Mouse (Mus musculus) urinary bladder, postnatal 36 days (tissue): ENCODE measurements around the gene Ifrd1.
"Not testable (repeated sequence)": the region's sequence is repeated elsewhere in the genome, so short reads cannot be mapped to it uniquely, and the experiment has no call there.

ENCODE experiments used
- DNase-seq, 2 experiments: peaks; one replicate each; pipeline ENCODE4 v3.0.0; 2022; ENCODE audit warnings: low spot score in 2 of 2, mixed read lengths in 1 of 2

Ifrd1 gene

DNA sequence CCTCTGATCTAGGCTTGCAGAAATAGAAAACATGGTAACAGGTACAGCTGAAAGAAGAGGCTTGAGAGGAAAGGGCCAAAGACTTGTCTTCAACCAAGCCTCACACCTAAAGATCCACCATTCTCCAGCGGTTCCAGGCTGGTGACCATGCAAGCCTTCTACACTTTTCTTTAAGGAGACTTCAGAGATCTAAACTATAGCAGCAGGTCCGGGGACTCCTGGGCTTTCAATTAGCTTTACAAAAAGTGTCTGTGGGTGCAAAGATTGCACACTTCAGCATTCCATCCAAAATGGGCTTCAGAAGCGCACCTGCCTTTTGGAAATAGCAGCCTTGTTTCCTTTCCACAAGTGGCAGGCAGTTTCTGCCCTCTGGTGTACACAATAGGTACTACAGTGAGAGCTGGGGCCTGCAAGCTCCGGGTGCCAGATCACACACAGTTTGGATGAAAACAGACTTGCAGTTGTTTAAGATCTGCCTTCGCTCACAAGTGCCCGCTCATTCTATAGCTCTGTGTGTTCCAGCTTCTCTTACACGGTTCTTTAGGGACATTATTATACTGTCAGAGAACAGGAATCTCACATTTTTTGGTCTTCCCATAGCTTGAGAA, 48.4 kb downstream of the Ifrd1 start:
- DNase-seq: peak; percentile 41 to 52

DNA sequence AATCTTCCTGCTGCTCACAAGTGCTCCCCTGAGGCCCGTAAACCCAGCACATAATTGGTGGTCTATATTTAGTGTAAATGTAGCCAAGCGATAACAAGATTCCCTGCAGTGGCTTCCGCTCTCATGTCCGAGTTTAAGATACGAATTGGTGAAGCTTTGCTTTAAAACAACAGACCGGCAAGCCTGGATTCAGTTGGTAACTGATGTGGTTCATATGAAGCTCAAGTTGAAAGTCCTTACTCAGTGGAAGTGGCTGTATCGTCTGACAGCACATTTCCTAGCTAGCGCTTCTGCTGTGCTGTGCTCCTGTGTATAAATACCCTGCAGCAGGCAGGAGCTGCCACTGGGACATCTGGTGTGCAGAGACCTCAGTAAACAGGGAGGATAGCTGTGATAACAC, 49.0 kb downstream of the Ifrd1 start, which contains the start of gene Lsmem1:
Gene Lsmem1 (minus strand): TSS at position 189 of the 400 bp plus-strand sequence.
- DNase-seq: no peak

DNA sequence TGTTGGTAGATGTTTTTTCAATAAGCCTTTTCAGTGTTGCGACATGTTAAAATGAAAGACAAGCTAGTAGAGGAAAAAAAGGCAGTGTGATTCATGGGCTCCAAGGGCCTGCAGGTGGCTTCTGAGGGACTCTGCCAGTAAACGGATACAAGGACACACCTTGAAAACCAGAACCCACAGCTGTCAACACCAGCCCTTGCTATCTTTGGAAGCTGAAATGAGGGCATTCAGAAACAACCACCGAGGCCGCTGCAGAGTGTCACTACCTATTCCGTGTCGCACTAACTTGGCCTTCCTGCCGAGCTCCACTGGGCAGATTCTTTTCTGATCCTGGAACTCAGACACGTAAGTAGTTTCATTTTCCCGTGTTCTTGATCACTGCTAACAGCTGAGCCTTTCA, 49.9 kb downstream of the Ifrd1 start:
- no peak for DNase-seq

DNA sequence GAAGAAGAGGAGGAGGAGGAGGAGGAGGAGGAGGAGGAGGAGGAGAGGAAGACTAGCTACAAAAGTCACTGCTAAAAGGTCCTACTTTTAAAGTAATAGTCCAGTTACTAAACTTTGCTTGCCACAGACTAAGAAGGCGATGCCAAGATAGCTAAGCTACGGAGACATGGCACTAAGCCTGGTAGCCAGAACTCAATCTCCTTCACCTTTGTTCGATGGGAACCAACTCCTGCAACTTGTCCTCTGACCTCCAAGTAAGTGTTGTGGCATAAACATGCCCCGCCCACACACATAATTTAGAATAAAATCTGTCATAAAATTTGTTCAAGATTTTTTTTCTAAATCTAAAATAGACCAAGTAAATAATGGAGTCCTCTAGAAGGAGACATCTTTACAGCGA, 50.3 kb downstream of the Ifrd1 start:
- no peak for DNase-seq

DNA sequence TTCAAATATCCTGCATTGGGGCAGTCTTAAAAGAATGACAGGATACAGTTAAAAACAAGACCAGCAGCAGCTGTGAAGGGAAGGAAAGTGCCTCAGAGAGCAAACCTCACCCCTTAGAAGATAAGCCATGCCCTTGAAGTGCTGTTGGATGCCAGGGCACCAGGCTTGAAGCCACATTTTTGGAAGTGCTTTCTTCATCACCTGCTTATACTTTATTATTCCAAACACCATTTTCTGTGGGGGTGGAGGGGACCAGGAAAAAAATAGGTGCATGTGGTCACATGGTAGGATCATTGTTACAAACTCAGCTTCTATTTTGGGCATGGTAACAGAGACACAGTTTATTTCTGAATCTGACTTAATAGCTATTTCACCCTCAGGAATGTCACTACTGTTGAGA, 50.8 kb downstream of the Ifrd1 start:
- DNase-seq: no peak

DNA sequence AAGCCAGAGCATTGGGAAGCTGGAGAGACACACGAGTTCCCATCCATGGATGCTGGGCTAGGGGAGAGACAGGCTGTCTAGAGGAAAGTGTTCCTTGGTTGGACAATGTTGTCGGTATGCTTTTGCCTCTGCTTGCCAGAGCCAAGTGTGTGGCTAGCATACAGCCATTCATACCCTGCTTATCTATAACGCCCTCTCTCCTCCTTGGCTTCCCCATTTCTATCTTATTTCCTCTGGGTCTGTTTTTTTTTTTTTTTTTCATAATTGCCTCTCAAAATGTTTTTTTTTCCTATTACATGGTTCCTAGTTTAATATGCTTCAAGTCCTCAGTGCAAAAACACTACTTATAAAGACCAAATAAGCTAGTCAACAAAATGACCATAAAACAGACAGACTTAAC, 62.8 kb downstream of the Ifrd1 start:
- DNase-seq: no peak

DNA sequence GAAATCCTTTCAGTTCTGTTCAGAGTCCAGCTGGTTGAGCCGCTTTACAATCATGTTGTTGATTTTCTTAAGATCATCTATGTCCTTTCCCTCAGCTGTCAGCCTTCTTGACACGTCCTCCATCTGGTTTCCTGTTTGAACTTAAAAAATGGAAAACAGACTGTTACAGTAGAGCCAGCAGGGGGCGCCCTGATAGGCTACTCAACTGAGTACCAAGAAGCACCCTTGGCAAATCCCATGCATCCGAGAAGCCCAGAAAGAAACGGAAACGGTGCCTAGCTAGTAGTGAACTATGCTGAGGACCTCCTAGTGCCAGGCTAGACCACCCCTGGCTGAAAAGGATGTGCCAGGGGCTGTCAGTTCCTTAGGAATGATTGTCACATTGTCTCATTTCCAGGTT, 71.2 kb downstream of the Ifrd1 start:
- no peak for DNase-seq

DNA sequence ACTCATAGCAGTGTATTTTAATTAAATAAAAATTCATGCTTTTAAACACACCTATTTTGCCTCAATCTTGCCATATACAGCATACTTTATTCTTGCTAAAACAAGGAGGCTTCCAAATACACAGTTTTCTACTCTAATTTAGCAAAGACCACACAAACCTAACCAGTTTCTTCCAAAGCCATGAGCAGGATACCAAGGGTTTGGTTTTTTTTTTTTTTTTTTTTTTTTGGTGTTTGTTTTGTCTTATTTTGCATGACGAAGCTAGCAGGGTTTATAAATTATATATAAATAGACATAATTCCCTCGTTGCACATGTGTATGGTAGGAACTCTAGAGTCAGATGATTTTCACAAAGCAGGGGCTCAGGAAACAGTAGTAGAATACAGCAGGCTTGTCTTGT, 72.1 kb downstream of the Ifrd1 start:
- no peak for DNase-seq

DNA sequence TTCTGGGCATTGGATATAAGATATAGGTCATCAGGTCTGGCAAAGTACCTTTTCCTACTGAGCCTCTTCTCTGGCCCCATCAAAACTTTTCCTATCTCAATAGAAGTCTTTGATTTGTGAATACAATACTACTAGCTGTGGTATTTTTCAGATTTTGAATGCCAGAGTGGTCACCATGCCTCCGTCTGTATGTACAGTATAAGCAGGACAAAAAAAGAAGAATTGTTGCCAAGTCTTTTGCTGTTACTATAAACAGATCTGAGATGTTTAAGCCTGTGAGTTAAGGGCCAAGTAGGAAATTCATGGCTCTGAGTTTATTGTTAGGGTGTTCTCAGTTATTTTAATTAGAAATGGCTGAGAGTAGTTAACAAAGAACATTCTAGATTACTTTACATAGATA, 73.1 kb downstream of the Ifrd1 start:
- not testable (repeated sequence) for DNase-seq

DNA sequence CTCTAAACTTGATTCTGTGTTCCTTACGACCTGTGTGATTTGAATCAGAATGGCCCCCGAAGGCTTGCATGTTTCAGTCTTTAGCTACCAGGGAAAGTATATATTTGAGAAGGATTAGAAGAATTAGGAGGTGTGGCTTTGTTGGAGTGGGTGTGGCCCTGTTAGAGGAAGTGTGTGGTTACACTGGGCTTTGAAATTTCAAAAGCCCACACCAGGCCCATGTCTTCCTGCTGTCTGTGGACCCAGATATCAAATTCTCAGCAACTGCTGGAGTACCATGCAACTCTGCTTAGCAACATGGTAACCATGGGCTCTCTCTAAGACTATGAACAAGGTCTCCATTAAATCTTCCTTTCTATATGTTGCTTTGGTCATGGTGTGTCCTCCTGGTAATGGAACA, 76.7 kb downstream of the Ifrd1 start:
- no peak for DNase-seq

DNA sequence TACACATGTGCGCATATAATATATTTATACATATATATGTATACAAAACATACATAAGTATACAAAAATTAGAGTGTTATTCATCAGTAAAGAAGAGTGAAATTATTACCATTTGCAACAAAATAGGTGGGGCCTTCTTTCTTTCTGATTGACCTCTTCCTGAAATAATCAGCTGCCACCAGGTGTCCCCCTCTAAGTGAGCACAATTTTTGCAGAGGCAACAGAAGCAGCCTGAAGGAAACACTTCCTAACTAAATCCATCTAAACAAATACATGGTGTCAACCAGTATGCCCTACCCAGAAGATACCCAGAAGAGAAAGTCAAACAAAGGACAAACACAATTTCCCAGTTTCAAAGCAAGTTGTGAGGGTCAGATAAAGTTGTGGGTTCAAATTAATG, 78.6 kb downstream of the Ifrd1 start:
- no peak for DNase-seq

DNA sequence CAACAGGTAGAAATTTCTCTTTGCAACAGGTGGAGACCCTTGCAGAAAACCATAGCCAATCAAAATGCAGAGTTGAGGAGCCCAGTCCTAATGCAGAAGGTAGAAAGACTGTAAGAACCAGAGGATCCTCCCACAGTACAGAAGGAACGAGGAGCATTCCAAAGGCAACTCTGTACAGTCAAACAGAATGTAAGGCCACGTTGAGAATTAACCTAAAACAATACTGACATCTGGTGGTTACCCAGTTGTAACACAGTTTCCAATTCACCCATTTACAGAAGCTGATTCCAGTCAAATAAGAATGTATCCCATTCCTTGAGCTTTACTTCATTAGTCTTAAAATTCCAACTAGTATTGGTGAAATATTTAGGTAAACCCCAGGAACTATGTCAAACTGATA, 83.7 kb downstream of the Ifrd1 start:
- DNase-seq: no peak

DNA sequence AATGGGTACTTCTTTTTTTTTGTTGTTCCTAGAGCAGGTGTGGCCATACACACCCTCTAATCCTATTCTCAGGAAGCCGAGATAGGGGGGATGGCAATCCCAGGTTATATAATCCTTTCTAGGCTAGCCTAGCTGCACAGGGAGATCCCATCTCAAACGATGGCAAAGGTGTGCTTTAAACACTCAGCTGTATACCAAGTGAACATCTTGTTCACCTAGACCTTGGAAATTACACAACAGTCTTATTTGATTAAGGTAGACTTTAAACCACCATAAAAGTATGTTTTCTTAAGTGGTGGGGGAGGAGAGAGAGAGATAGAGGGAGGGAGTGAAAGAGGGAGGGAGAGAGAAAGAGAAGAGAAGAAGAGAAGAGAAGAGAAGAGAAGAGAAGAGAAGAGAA, 87.5 kb downstream of the Ifrd1 start:
- DNase-seq: no peak

DNA sequence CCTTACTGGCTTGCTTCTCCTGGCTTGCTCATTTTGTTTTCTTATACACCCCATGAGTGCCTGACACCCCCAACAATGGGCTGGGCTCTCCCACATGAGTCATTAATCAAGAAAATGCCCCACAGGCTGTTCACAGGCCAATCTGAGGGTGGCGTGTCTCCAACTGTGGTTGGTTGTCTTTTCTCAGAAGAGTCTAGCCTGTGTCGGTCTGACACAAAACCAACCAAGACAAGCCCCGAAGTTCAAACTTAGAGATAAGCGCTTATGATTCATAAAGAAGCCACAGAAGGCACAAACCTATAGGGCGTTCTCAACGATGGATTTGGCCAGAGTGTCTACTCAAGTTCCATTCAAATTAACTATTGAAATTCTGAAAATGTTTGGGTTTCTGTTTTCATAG, 94.1 kb downstream of the Ifrd1 start:
- no peak for DNase-seq

DNA sequence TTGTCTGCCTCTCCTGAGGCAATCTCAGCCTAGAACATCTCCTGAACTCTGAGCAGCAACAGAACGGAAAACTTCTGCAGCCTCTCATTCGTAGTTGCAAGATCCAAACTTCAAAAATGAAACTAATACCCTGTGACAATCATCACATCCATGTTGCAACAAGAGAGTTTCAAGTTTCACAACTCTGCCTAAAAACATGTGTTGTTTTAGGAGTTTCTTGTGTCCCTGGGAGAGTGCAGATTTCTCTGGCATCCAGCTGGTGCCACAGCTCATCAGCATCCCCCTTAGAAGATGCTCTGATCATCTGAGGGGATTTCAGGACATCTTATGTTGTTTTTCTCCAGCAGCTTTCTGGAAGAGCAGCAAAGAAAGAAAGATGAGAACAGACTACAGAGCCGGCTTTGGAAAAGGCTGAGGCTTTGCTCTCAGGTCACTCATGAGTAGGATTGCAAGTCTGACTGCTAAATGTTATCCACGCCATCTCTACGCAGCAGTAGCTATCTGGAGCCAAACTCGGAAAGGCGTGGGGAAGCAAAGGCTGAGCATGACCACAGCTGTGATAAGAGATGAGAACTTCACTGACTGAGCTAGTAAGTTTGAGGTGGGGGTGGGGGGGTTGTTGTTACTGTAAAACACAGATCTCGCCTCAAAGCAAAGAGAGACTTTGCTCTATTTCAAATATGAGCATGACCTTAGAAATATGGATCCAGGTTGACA, 95.8 kb downstream of the Ifrd1 start:
- no peak for DNase-seq
